In genomic region chr2:154693941-154694256, GRCm38 (mm10) we compare ENCODE assay signal across 10 mouse cellular contexts. TPM values are rescaled to one million over a fixed set of nuclear protein-coding genes. Genes with fewer than 3 reads are reported as not detected.
DNase-seq lines count a peak whose midpoint lies in the region; ATAC-seq and TF ChIP-seq lines count a peak whose summit lies in the region.
"Had no signal": no experiment of that assay in that cellular context is flagged by ENCODE, and none has a peak within 500 bp of the region (broad histone marks: within the 10 kb centered on the region; RNA-seq: fewer than 3 reads in every experiment).

No protein-coding gene starts in this region.

- 93% methylated on average over 12 of the region's 12 CpGs for WGBS in heart, embryonic 11.5 days (ENCODE audit: insufficient replicate concordance)
- WGBS in stomach, postnatal 0 days, result 56% methylated on average over 11 of the region's 12 CpGs

- no peak for ATAC-seq in heart, embryonic 11.5 days (replicated peaks; ENCODE audit: insufficient number of reproducible peaks, low FRiP score, low TSS enrichment)
- peak; percentile 73 for ATAC-seq in stomach, postnatal 0 days (ENCODE audit: low FRiP score, low TSS enrichment)

- no peak for TF ChIP-seq CTCF in stomach, postnatal 0 days (IDR thresholded peaks at IDR 0.05; ENCODE audit: low read depth)

- H3K36me3 ChIP-seq in heart, embryonic 11.5 days (ENCODE audit: control insufficient read depth, insufficient read depth, low read length), result peaks cover 19% of the 10 kb centered on the region
- peaks cover 23% of the 10 kb centered on the region for H3K36me3 ChIP-seq in stomach, postnatal 0 days (ENCODE audit: control insufficient read depth, insufficient read depth, low read length)

- H3K27ac ChIP-seq in heart, embryonic 11.5 days (ENCODE audit: low read depth, low read length), result no peak overlapping the region
- H3K27ac ChIP-seq in stomach, postnatal 0 days (replicated peaks), result no peak overlapping the region; the same call in 1 of the 2 replicates
- H3K27ac ChIP-seq: kidney, embryonic 15.5 days; macrophage had no signal

- H3K9me3 ChIP-seq in heart, embryonic 11.5 days (replicated peaks; ENCODE audit: control insufficient read depth, low read length), result no peaks in the 10 kb centered on the region
- H3K9me3 ChIP-seq in stomach, postnatal 0 days (ENCODE audit: control insufficient read depth, low read length), result no peaks in the 10 kb centered on the region
- H3K9me3 ChIP-seq: kidney, embryonic 15.5 days had no signal

- no peak overlapping the region for H3K4me2 ChIP-seq in heart, embryonic 11.5 days
- peak overlapping the region; percentile 20; the same call in 1 of the 2 replicates for H3K4me2 ChIP-seq in stomach, postnatal 0 days (replicated peaks; ENCODE audit: low read depth)
- H3K4me2 ChIP-seq: kidney, embryonic 15.5 days had no signal

- H3K4me1 ChIP-seq in heart, embryonic 11.5 days (ENCODE audit: control insufficient read depth, insufficient read depth, low read length), result no peaks in the 10 kb centered on the region
- H3K4me1 ChIP-seq in stomach, postnatal 0 days (replicated peaks; ENCODE audit: control insufficient read depth, insufficient read depth), result no peaks in the 10 kb centered on the region
- H3K4me1 ChIP-seq: kidney, embryonic 15.5 days had no signal

- H3K4me3 ChIP-seq in heart, embryonic 11.5 days (ENCODE audit: low read depth, low read length), result no peak overlapping the region
- no peak overlapping the region for H3K4me3 ChIP-seq in stomach, postnatal 0 days (ENCODE audit: low read depth, low read length)
- H3K4me3 ChIP-seq: kidney, embryonic 15.5 days had no signal

- no peak for TF ChIP-seq EP300 in stomach, postnatal 0 days (optimal IDR thresholded peaks at IDR 0.05)

- no peaks in the 10 kb centered on the region for H3K27me3 ChIP-seq in heart, embryonic 11.5 days (ENCODE audit: control insufficient read depth, insufficient read depth, low read length)
- H3K27me3 ChIP-seq in stomach, postnatal 0 days (ENCODE audit: control insufficient read depth, insufficient read depth, low read length), result no peaks in the 10 kb centered on the region
- H3K27me3 ChIP-seq: kidney, embryonic 15.5 days had no signal

- peak; percentile 97 for DNase-seq in heart, adult 11 months
- DNase-seq in urinary bladder, postnatal 4 days (ENCODE audit: low spot score in 2 of 2), result peak; percentile 36 to 67
- no peak for DNase-seq in urinary bladder, adult 2 months (ENCODE audit: low spot score)
- peak; percentile 67 for DNase-seq in heart, postnatal 4 days
- DNase-seq in stomach, postnatal 0 days (ENCODE audit: low spot score), result no peak
- no peak for DNase-seq in thymus, postnatal 25 days
- no peak for DNase-seq in liver

- no peak overlapping the region for H3K9ac ChIP-seq in heart, embryonic 11.5 days (ENCODE audit: low read depth, low read length)
- no peak overlapping the region for H3K9ac ChIP-seq in stomach, postnatal 0 days (ENCODE audit: low read length)
- H3K9ac ChIP-seq: kidney, embryonic 15.5 days had no signal

RNA-seq across cellular contexts. Expression of gene Chmp4b, which starts 42.4 kb away (rescaled TPM):
- polyA plus RNA-seq in heart, embryonic 11.5 days (2014; fragmentation: Nextera tagmentation; extraction: Ambion mirVana), result 10.1 and 12.5 TPM in 2 replicates
- polyA plus RNA-seq in urinary bladder, adult 2 months (2012; rRNA removed), result 260 and 272 TPM in 2 replicates
- total RNA-seq in heart, postnatal 4 days (2021), result 100 to 1,000 TPM; 133 to 134 TPM
- 37.3 and 42.7 TPM in 2 replicates for polyA plus RNA-seq in stomach, postnatal 0 days (2015; fragmentation: Nextera tagmentation; extraction: Ambion mirVana)

Comparison
In these comparisons a context has a peak if more than half of its experiments do, and no peak if none do; other contexts are left out.
1. DNase-seq: peak in heart, adult 11 months (single experiment), urinary bladder, postnatal 4 days (2 of 2) and heart, postnatal 4 days (single experiment); none in urinary bladder, adult 2 months (single experiment), stomach, postnatal 0 days (single experiment), thymus, postnatal 25 days (single experiment) and liver (single experiment).